Mouse (Mus musculus) 416B (cell line): ENCODE data around the gene Cyth1.

Source experiments
- DNase-seq: peaks from one replicate; pipeline ENCODE4 v3.0.0; 2011; ENCODE audit warnings: low read depth

The Cyth1 gene

DNA sequence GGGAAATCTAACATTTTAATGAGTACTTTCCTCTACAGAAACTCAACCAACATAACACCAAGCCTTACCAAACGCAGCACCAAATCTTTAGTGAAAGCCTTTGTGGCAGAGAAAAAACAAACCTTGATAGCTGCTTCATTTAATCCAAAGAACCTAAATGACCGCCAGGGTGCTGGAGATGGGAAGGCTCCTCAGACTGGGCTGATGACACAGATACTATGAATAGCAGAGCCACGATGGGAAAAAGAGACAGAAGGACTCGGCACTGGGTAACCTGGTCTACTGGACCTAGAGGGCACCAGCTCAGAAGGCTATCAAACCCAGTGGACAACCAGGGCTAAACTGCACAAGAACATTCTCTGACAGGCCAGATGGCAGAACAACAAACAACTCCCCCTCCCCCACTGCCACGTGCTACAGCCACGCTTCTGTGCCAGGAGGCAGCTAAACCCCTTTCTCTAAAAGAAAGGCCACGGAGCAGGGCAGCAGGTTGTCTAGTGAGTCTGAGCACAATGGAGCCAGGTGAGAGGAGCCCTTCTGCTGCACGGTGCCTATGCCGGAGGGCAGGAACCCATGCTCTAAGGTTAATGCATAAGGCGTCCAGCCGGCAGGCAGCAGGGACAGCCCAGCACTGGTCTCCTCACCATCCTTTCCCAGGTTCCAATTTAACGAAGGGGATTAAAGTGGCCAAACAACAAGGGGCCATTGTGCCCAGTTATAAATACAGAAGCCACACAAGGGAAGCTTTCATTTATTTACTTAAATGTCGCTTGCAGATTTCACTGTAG is 50.7 kb downstream of the Cyth1 start:
- no peak for DNase-seq

DNA sequence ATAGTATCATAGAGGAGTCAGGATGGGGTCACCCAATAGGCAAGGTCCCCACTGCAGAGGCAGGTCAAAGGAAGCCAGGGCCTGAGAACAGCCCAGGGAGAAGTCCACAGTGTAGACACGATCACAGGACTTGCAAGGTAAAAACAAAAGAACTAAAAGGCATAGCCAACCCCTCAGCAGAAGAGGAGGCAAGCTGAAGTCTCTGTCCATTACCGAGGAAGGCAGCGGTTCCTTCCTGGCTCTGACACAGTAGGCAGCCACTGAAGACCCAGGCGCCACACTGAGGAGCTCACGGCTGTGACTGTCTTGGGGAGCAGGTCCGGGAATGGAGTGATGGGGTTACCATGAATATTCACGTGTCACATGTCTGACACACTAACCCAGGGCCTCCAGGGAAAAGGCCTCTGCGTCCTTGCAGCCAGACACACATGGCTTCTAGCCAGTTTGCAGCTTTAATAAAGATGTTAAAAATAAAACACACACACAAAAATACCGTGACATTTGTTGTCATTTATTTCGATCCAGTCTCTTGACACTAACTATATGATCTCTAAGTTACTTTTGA is 51.5 kb downstream of the Cyth1 start:
- no peak for DNase-seq

DNA sequence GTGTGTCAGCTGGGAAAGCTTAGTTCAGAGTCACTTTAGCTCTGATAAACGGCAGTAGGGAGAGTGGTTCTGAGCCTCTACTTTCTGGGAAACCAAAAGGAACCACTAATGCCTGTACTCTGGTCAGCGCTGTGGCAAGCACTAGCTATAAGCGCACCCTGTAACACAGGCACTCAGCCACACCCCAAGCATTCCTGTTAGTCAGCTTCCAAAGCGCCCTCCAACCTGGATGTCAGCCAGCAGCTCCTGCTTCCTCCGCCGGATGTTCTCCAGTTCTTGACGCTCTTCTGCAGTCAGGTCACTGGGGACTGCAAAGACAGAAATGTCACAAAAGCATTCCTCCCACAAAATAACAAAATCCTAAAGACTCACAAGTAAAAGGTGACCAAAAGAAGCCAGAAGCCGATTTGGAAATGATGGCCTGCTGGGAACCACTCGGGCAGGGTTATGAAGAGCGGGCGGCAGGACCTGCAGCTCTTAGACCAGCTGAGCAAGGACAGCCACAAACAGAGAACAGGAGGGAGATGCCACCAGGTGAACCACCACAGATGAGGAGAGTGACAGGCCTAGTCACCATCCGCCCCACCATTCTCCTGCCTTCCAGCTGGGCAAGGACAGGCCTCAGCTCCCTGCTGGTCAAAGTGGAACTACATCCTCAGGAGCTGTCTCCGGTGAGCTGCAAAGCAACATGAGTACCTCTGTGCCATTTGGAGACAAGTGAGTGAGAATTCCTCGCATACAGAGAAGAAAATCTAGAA is 54.8 kb downstream of the Cyth1 start:
- DNase-seq, result no peak

DNA sequence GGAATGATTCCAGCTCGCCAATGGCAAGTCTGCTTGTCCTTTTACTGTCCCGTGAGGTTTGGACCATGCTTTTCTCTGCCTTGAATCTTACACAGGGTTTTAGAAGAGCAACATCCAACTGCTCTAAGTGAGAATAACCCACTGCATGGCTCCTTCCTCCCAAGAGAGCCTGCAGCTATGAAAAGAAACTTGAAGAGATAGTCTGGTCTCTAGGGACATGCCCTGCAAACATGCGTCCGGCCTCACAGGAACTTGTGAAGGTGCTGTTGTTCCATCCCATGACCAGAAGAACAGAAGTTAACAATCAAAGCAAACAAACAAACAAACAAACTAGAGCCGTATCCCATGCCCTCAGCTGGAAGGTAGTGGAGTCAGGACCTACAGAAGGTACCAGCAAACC is 55.4 kb downstream of the Cyth1 start:
- no peak for DNase-seq

DNA sequence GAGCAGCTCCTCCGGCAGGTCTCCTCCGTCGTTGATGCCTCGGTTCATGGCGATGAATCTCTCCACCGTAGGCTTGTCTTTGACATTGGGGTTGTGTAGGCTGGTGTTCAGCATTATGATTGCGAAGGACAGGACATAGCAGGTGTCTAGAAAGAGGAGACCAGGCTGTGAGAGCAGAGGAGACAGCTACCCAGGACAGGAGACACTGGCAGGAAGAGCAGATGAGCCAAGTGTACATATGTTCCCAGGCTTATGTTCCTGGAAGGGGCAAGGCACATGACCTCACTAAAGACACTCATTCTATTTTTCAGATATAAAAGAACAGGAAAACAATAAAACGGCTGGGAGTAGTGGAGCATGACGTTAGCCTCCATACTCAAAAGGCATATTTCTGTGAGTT is 65.6 kb downstream of the Cyth1 start:
- no peak for DNase-seq

DNA sequence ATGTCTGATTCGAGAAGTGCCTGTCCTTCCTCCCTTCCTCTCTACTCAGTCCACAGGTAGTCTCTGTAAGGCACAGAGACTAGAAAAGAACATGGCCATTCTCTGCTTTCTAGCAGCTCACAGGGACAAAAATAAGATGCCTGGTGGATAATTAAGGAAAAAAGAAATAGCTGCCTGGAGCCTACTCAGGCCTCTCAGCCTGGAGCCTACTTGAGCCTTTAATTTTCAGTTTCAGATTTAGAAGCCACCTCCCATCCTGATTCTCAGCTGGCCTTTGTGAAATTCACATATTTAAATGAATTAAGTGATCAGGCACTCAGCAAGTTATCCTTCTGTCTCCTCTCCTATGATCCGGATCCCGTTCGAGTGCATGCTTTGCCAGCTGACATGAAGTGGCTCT is 66.0 kb downstream of the Cyth1 start:
- DNase-seq, result no peak

DNA sequence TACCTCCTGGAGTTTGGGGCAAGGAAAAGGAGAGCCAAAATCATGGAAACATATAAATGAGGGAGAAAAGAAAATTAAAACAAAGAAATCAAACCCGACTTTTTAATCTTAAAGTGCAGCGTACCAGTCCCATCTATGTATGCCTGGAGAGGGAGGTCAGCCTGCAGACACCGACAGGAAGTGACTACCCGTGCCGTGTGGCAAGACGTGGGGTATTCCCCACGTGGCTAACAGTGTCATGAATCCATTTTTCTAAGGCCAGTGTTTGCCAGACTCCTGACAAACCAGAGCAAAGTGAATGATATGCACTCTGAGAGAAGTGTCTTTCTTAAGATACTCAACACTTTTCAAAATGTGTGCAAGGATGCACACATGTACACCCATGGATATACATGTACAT is 68.2 kb downstream of the Cyth1 start:
- DNase-seq, result peak; percentile 17

DNA sequence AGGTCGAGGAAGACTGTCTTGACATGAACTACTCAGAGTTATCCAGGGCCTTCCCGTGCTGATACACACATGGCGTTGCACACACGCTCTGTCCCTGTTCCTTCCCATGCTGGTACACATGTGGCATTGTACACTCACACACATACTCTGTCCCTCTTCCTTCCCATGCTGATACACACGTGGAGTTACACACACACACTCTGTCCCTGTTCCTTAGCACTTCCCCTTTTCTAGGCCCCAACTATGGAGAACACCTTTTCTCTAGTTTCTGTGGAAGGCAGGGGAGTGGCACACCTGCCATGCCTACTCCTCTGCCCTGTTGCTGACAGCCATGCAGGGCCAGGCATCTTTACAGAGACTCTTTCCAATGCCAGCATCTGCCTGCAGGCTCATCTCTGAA is 70.2 kb downstream of the Cyth1 start:
- DNase-seq, result no peak

DNA sequence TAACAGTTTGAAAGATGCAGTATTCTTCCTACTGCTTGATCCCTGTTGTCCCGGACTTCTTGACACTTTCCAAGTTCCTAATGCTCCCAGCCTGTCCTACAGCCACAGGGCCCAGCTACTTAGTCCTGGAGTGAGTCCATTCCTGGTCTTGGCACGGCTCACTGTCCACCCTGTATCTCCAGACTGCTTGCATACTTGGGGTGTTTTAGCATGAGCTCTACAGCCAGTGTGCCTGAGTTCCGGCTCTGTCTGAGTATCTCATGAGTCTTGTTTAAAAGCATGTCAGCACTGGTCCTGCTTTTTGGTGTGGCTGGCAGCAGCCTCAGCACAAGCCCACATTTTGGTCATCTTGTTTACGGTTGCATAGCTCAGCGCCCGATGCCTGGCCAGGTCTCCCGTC is 73.6 kb downstream of the Cyth1 start:
- DNase-seq, result no peak

DNA sequence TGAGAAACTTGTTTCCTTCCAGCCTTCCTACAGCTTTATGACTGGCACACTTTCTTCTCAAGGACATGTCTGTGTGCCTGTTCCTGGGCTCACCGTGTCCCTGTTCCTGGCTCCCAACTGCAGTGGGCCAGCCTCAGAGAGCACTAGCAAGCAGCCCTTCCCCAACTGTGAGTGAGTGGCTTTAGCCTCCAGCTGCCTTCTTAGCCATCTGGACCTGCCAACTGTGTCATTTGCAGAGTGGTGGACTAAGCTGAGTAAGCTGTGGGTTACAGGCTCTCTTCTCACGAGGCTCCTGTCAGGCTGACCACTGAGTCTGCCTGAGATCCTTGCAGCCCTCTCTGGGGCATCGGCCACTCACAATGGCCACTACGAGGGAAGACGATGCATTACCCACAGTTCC is 75.6 kb downstream of the Cyth1 start:
- DNase-seq, result no peak

DNA sequence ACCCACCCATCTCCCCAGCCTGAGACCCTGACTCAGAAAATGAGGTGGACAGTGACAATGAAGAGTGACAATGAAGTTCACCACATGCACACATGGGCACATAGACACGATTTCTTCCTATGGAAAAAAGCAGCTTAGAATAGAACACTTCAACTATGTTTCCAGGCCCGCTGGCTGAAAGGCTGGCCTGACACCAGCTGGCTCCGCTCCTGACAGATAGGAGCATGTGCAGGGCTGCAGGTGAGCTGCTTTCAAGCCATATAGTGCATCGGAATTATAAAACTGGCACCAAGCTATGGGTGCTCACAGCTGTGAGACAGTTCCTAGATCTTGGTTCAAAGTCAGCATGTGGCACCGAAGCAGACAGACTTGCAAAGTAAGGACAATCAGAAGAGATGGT is 78.1 kb downstream of the Cyth1 start:
- DNase-seq, result no peak

DNA sequence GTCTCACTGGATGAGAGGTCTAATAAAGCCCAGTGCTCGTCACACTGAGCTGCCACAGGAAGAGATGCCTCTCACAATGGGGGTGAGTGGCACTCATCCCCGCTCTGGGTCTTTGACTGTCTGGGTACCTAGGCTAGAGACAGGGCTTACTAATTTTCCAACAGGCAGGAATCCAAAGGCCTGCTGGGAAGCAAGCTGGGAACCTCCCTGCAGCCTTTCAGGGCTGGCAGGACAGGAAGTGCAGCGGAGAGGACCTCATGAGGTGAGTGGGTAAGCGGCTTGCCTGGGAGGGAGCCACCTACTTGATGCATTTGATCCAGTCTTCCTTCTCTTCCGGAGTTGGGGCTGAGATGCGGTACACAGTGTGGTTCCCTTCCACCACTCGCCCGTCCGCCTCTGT is 79.7 kb downstream of the Cyth1 start:
- DNase-seq, result no peak

DNA sequence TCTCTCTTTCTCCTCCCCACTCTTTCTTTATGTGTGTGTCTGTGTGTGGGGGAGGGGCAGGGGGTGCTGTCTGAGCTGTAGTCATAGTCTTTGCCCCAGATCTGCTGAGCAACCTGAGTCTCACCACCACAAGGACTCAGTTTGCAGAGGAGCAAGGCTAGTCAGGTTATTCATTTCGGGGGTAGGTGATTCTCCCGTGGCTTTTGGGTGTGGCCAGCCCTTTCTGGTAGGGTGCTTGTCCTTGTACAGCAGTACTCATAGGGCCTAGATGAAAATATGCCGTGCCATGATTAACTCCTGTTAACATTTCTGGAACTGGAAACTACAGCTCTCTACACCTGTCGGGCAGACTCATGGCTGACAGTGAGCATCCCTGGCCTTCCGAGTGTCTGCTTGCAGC is 81.8 kb downstream of the Cyth1 start:
- DNase-seq, result no peak

DNA sequence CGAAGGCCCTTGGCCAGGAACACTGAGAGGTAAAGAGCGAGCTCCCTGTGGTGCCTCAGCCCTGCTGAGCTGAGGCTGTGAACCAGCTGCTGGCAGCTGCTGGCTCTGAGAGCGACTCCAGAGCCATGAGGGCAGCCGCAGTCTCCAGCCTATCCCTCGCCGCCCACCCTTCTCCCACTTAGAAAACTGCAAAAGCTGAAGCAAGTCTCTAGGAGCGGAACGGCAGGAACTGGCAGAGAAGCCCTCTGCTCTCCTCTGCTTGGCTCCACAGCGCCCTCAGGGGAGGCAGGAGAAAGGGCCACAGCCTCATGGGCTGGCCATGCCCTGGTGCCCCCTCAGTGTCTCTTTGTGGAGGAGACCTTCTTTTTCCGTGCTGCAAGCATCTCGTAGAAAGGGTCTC is 82.7 kb downstream of the Cyth1 start:
- DNase-seq, result no peak

DNA sequence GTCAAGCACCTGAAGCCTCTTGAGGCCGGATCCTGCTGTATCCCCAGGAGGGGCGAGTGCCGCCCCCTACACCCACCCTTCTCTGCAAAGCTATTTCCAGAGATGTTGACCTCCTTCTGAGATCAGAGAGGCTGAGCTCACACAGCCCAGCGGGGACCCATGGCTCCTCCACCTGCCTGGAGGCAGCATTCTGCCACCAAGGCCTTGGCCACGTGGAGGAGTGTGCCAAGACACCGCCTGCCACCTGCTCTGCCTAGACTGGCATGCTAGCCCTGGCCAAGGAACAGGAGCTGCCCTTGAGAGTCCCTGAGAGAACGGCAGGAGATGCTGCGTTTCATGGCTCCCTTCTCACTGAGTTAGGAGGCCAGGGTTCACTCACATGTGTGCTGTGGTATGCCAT is 83.8 kb downstream of the Cyth1 start:
- DNase-seq, result no peak

DNA sequence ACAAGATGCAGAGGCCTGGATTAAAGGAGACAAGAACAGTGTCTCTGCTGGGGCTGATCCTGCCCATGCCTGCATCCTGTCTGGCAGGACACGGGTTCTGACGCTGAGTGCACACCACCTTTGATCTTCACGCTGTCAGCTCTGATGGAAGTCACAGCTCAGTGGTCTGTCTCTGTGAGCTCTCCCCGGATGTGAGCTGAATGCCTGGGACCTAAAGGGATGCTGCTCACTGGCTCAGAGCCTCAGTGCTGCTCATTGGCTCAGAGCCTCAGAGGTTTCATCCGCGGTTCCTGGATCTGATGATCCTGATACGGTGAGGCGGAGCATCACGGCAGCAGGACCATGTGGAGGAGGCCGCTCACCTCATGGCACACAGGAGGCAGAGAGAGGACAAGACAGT is 86.1 kb downstream of the Cyth1 start:
- DNase-seq, result no peak

DNA sequence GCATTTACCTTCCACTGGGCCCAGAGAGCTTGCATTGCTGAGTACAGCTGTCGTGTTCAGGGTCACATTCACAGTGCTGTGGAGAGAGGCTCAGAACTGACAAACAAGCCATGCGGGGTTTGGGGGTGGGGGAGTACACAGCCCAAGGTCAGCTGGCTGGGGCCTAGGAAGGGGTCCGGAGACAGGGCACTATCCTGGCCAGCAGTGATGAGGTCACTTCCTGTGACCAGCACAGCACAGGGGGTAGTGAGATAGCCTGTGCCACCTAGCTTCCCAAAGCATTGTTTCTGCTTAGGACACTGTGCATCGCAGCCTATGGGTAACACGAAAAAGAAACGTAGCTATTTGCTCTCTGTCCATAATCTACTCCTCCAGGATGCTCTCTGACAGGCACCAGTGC is 87.2 kb downstream of the Cyth1 start:
- DNase-seq, result no peak

DNA sequence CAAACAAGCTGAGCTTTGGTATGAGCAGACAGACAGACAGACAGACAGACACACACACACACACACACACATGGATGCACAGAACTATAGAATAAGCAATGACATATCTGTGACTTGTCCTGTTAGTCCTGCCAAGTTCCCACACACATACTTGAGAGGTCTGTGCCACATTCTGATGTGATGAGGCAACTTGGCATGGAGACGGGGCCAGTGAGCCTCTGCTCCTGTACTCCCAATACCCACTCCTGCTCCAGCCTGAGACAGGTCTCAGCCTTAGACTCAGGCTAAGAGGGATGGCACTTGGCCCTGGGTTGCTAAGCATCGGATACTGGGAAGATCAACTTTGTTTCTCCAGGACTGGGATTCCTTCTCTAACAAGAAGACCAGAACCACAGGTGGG is 87.6 kb downstream of the Cyth1 start:
- DNase-seq, result no peak

DNA sequence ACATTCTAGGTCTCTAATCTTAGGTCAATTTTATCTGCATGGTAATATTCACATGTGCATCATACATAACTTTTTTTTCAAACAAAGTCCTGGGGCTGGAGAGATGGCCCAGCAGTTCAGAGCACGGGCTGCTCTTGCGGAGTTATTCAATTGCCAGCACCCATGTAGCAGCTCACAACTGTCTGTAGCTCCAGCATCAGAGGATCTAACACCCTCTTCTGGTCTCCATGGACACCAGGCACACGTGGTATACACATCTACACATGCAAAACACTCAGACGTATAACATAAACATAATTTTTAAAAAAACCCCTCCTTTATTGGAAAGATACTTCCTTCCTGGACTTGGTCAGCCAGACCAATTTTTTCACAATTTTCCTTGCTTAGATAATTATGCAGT is 89.6 kb downstream of the Cyth1 start:
- DNase-seq, result no peak

DNA sequence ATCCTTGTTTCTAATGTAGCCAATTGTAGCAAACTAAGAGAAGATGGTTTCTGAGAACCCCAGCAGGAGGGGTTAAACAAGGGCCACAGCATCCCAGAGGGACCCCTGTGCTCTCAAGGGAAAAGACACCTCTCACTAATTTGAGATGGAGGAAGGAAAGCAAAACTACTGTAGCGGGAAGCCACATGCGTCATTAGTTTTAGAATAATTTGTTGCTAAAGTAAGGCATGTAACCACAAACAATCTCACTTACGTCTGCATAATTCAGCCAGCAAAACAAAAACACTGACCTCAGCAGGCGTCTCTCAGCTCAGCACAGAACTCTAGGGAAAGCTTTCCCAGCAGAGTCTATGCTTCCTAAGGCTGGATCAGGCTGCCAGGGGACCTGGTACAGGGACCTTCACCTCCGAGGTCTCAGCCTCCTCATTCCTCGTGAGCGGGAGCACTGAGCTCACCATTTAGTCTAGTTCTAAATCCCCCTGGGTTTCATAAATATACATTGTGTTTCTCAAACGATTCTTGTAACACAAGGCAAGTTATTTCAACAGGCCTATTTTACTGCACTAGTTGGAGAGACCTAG is 91.8 kb downstream of the Cyth1 start:
- no peak for DNase-seq

DNA sequence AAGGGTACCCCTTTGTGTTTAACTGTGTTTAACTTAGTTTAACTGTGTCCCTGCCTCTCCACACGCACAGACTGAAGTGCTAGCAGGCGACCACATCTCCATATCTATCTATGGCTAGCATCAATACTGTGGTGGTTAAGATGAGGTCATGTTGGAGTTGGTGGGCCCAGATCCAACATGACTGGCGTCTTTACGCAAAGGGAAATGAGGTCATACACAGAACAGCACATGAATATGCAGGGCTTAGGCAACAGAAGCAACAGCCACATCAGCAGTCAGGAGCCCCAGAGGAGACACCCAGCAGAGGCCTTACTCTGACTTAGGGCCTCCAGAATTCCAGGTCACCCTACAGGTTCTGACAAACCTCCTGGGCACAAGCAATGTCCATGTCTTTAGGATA is 95.4 kb downstream of the Cyth1 start:
- DNase-seq, result peak; percentile 87

DNA sequence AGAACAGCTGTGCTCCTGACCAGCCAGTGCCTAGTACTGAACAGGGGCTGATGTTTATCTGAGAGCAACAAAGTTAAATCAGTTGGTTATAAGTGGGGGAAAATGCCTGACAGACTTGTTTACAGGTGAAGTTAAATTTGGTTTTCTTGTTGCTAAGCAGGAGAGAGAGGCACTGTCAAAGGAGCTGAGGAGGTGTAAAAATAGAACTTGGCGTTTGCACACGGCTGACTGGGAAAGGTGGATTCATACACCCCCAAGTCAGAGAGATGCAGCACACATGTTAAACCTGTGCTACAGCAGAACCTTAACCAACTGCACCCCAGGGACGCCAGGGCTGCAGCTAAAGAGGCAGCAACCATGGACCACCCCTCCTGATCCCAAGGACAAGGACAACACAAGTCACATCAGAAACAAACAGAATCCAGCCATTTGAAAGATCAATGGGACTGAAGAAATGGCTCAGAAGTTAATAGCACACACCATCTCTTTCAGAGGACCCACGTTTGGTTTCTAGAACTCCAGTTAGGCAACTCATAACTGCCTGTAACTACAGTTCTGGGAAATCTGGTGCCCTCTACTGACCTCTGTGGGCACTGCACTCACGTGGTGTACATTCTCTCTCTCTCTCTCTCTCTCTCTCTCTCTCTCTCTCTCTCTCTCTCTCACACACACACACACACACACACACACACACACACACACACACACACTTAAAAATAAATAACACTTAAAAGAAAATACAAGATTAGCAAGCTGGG is 96.8 kb downstream of the Cyth1 start:
- peak; percentile 19 for DNase-seq
